Mouse (Mus musculus) kidney, postnatal 25 days (tissue): ENCODE measurements around the gene Csrp2.

Source experiments
- DNase-seq, 2 experiments: peaks; one replicate each; pipeline ENCODE4 v3.0.0; 2021; ENCODE audit warnings: mixed read lengths in 2 of 2

The Csrp2 gene

DNA sequence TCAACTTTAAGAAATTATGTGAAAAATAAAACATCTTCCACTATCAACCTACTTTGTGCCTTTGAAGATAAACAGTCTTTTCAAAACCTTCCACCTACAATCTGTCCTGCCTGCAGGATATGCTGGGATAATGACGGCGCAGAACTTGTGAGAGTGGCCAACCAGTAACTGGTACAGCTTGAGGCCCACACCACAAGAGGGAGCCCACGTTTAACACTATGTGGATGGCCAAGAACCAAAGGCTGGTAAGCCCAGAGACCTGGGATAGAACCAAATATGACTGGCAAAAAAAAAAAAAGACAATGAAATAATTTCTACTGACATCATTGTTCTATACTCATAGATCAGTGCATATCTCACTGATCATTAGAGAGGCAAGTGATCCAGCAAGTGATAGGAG is 54.9 kb downstream of the Csrp2 start:
- DNase-seq = peak; percentile 74 to 79

- DNase-seq = no peak
These were observed 55.3 kb downstream of the Csrp2 start for GRCm38 (mm10) chr10:110974885-110975284.

DNA sequence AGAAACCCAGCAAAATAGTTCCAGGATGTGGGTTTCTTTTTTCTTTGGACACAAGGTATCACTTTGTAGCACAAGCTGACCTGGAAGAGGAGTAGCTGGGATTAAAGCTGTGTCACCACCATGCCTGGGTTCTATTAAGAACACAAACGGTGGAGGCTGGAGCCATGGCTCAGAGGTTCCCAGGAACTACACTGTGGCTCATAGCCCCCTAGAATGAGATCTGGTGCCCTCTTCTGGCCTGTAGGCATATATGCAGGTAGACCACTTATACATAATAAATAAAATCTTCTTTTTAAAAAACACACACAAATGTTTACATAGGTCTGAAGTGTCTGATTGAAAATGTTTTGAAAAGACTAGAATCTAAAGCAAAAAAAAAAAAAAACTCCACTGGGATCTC is 56.5 kb downstream of the Csrp2 start:
- DNase-seq = peak; percentile 28 to 38

GRCm38 (mm10) chr10:110977379-110977778 is 57.8 kb downstream of the Csrp2 start:
- DNase-seq = no peak

DNA sequence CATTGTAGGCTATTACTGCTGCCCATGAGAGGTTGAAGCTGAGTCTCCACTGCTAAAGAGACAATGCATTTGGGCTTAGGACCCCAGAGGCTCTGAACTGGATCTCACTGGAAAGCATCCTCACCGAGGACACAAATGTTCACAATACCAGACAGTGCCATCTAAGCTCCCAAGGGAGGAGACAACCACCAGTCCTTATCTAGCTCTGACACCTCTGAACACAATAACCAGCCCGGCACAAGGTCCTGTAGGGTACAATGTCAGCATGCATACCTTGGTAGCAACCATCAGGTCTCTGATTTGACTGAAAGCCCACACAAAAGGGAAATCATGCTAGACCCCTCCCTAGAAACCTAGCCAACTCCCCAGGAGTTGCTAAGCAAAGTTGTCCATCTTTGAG is 59.8 kb downstream of the Csrp2 start:
- no peak for DNase-seq

DNA sequence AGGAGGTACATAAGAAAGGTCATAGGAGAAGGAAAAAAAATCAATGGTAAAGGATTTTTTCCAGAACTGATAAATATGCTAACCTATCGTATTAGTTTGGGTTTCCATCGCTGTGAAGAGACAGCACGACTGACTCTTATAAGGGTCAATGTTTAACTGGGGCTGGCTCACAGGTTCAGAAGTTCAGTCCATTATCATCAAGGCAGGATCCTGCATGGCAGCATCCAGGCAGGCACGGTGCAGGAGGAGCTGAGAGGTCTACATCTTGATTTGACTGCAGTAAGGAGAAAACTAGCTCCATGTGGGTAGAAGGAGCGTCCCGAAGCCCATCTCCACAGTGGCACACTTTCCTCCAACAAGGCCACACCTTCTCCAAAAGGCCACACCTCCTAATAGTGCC is 60.9 kb downstream of the Csrp2 start:
- DNase-seq = peak; percentile 39 to 66

DNA sequence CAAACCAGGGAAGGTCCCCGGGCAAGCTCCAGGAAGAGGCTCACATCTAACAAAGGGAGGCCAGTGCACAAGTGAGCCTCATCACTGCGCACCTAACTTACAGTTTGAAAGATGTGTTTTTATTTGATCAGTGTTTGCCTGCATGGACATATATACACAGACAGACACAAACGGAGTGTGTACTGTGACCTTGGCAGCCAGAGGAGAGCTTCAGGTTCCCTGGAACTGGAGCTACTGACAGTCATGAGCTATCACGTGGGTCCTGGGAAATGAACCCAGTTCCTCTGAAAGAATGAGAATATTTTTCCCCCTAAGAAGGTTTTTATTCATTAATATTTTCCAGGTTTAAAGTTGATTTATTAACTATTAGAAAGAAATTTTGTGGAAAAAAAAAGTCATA is 63.2 kb downstream of the Csrp2 start:
- DNase-seq = peak; percentile 58 to 59

DNA sequence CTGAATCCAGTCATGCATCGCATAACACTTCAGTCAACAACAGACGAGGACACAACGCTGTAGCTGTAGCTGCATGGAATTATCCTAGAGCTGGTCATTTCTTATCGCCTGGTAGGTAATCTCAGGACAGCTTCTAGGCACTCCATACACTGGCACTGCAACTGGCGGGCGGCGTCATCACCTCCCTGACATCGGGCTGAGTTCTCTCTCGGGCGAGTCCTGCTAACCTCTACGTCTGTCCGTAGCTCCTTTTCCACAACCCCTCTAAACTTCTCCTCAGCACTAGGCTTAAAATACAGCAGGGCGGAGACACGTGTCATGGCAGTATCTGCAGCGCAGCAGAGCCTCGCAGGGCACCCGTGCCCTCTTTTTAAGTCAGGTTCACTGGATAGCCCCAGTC is 67.1 kb downstream of the Csrp2 start:
- no peak for DNase-seq
